Mouse (Mus musculus): Measurements from ENCODE around the gene Apoe. TPM values are rescaled to one million over a fixed set of nuclear protein-coding genes. Genes with fewer than 3 reads are reported as not detected.
A peak's percentile ranks its signal among the peaks of the same experiment; 100 is the strongest.

The Apoe gene
- polyA plus RNA-seq, 1 experiment: 4,561 TPM

- TF ChIP-seq POLR2A (IDR thresholded peaks at IDR 0.05; ENCODE audit: extremely low read depth, insufficient read depth, low read length) (no peak), CTCF (IDR thresholded peaks at IDR 0.05; ENCODE audit: extremely low read depth, insufficient read depth, low read length) (no peak)
- H3K27ac ChIP-seq (ENCODE audit: insufficient read depth, low read length): no peak overlapping the region
- H3K4me1 ChIP-seq (ENCODE audit: control insufficient read depth, insufficient read depth, low read length): no peaks in the 10 kb centered on the region
- no peak overlapping the region for H3K4me3 ChIP-seq (ENCODE audit: insufficient read depth, low read length)
Observed at GRCm38 (mm10) chr7:19740269-19740668, 41.3 kb upstream of the Apoe start.

DNA sequence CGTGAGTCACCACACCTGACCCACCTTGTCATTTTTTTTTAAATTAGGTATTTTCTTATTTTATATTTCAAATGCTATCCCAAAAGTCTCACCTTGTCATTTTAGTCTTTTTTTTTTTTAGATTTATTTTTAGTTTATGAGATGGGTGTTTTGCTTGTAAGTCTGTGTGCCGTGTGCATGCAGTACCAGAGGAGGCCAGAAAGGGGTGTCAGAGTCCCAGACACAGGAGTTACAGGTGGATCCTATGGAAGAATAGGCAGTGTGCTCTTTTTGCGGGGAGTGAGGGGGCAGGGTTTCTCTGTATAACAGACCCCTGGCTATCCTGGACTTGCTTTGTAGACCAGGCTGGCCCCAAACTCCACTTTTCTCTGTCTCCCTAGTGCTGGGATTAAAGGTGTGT lies 39.8 kb upstream of the Apoe start:
- Histone ChIP-seq H3K27ac (ENCODE audit: insufficient read depth, low read length) (no peak overlapping the region), H3K4me1 (ENCODE audit: control insufficient read depth, insufficient read depth, low read length) (no peaks in the 10 kb centered on the region), H3K4me3 (ENCODE audit: insufficient read depth, low read length) (no peak overlapping the region)
- TF ChIP-seq POLR2A (IDR thresholded peaks at IDR 0.05; ENCODE audit: extremely low read depth, insufficient read depth, low read length): no peak
- 0 out of 2 replicates have a peak, but pooled peaks have one; percentile 2 for TF ChIP-seq CTCF (IDR thresholded peaks at IDR 0.05; ENCODE audit: extremely low read depth, insufficient read depth, low read length)

DNA sequence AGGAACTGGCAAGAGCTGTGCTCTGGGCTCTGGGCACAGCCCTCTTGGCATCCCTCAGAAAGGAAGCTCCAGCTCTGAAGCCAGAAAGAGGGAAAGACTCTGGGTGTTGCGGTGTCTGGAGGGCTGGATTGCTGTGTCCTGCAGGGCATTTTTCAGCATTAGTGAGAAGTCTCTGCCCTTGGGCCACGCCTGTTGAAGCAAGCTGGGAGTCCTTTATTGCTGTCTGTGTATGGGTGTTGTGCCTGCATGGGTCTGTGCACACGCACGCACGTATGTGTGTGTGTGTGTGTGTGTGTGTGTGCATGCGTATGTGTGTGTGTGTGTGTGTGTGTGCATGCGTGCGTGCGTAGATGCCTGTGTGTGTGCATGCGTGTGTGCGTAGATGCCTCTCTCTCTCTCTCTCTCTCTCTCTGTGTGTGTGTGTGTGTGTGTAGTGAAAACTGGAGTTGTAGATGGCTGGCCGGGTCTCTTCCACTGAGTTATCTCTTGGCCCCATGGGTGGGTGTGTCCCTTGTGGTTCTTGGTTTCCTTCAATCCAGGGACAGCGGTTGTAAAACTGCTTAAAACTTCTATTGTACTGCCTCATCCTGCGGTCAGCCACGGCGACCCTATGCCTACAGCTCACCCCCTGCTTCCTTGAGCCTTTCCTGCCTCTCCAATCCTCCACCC lies 37.5 kb upstream of the Apoe start:
- Histone ChIP-seq H3K27ac (ENCODE audit: insufficient read depth, low read length) (no peak overlapping the region), H3K4me1 (ENCODE audit: control insufficient read depth, insufficient read depth, low read length) (no peaks in the 10 kb centered on the region), H3K4me3 (ENCODE audit: insufficient read depth, low read length) (no peak overlapping the region)
- TF ChIP-seq CTCF (IDR thresholded peaks at IDR 0.05; ENCODE audit: extremely low read depth, insufficient read depth, low read length) (no peak), POLR2A (IDR thresholded peaks at IDR 0.05; ENCODE audit: extremely low read depth, insufficient read depth, low read length) (no peak)

DNA sequence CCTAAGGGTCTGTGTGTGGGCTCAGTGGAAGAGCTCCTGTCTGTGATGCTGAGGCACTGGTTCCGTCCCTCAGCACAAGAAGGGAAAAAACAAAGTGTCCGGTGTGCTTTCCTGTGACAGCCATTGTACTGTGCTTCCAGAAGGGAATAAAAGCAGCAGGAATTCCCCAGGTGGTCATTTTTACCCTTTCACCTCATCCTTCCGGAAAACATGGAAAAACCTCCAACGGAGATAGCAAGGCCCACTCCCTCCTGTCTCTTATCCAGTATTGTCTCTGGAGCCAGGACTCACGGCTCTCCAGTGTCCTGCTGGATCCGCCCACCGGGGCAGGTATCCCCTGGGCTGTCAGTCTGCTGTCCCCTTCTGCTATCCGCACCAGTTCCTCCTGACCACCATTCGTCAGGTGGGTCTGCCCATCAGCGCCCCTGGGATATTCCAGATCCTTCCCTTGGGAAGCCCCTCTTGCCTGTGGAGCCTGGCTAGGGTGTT lies 35.2 kb upstream of the Apoe start:
- TF ChIP-seq POLR2A (IDR thresholded peaks at IDR 0.05; ENCODE audit: extremely low read depth, insufficient read depth, low read length): no peak
- no peak for TF ChIP-seq CTCF (IDR thresholded peaks at IDR 0.05; ENCODE audit: extremely low read depth, insufficient read depth, low read length)

DNA sequence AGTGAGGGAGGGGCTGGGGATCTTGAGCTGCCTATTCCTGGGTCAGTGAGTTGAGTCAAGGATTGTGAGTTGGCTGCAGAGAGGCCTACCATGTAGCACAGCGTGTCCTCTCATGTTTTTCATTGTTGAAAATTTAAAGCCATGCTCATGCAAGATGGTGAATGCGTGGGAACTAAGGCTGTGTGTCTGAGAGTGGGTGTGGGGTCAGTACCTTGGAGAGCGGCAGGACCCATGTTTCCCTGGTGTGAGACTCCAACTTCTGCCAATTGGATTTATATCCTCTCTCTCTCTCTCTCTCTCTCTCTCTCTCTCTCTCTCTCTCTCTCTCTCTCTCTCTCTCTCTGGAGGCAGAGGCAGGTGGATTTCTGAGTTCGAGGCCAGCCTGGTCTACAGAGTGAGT lies 27.6 kb upstream of the Apoe start:
- Histone ChIP-seq H3K27ac (ENCODE audit: insufficient read depth, low read length) (no peak overlapping the region), H3K4me1 (ENCODE audit: control insufficient read depth, insufficient read depth, low read length) (no peaks in the 10 kb centered on the region), H3K4me3 (ENCODE audit: insufficient read depth, low read length) (no peak overlapping the region)
- TF ChIP-seq CTCF (IDR thresholded peaks at IDR 0.05; ENCODE audit: extremely low read depth, insufficient read depth, low read length): no peak

More for the DNA sequence above, 35.2 kb upstream of the Apoe start:
- Histone ChIP-seq H3K4me1 (ENCODE audit: control insufficient read depth, insufficient read depth, low read length) (no peaks in the 10 kb centered on the region), H3K4me3 (ENCODE audit: insufficient read depth, low read length) (no peak overlapping the region), H3K27ac (ENCODE audit: insufficient read depth, low read length) (no peak overlapping the region)

DNA sequence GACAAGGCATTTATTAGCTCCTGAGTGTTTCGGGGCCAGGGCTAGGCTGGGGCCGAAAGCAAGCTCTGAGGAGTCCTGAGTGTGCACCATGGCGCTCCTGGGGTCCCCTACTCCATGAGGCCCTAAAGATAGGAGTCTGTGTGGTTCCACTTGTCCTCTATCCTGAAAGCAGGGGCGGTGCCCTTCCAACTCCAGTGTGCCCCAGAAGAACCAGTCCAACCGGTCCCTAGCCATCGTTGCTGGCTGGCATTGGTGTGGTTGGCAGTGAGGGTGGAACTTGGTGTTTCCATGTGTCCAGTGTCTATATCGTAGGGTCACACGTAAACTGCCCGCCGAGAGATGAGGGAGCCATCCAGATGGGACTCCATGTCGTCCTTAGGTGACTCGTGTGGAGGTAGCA lies 25.2 kb upstream of the Apoe start:
- no peaks in the 10 kb centered on the region for H3K4me1 ChIP-seq (ENCODE audit: control insufficient read depth, insufficient read depth, low read length)
- no peak overlapping the region for H3K27ac ChIP-seq (ENCODE audit: insufficient read depth, low read length)
- no peak overlapping the region for H3K4me3 ChIP-seq (ENCODE audit: insufficient read depth, low read length)
- TF ChIP-seq POLR2A (IDR thresholded peaks at IDR 0.05; ENCODE audit: extremely low read depth, insufficient read depth, low read length) (no peak), CTCF (IDR thresholded peaks at IDR 0.05; ENCODE audit: extremely low read depth, insufficient read depth, low read length) (no peak)

DNA sequence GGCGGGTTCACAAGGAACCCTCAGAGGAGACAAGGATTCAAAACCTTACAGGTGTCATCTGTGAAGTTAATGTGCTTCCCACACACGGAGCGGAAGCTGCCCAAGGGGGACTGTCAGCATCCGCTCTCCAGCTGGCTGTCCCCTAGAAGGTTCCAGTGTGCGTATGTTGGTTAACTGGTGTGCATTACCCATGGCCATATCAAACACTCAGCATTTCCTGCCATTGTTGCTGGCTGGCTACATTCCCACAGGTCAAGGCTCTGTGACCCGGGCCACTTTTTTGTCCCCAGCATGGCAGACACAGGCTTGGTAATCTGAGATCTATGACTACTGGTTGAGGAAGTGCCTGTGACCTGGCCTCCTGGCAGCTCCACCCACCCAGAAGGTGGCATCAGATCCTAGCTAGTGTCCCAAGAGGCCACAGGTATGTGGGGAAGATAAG lies 23.8 kb upstream of the Apoe start:
- Histone ChIP-seq H3K4me3 (ENCODE audit: insufficient read depth, low read length) (no peak overlapping the region), H3K4me1 (ENCODE audit: control insufficient read depth, insufficient read depth, low read length) (no peaks in the 10 kb centered on the region), H3K27ac (ENCODE audit: insufficient read depth, low read length) (no peak overlapping the region)
- TF ChIP-seq CTCF (IDR thresholded peaks at IDR 0.05; ENCODE audit: extremely low read depth, insufficient read depth, low read length) (no peak), POLR2A (IDR thresholded peaks at IDR 0.05; ENCODE audit: extremely low read depth, insufficient read depth, low read length) (no peak)

DNA sequence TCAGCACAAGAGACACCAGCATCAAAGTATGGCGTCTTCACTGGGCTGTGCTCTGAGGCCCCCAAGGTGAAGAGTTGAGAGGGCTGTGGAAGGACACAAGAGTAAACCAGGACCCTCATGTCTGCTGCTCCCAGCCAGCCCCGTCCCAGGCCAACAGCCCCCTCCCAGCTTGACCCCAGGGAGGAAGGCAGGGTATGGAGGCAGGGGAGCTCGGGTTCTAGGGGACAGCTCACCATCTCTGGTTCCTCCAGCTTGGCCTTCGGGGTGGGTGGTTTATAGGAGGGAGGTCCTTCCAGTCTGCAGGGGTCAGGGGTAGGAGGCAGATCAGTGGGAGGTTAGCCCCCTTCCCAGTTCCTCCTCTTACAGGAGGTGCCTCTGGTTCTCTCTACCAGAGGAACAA lies 20.2 kb upstream of the Apoe start:
- Histone ChIP-seq H3K27ac (ENCODE audit: insufficient read depth, low read length) (no peak overlapping the region), H3K4me1 (ENCODE audit: control insufficient read depth, insufficient read depth, low read length) (no peaks in the 10 kb centered on the region), H3K4me3 (ENCODE audit: insufficient read depth, low read length) (no peak overlapping the region)
- no peak for TF ChIP-seq POLR2A (IDR thresholded peaks at IDR 0.05; ENCODE audit: extremely low read depth, insufficient read depth, low read length)
- TF ChIP-seq CTCF (IDR thresholded peaks at IDR 0.05; ENCODE audit: extremely low read depth, insufficient read depth, low read length): no peak

- TF ChIP-seq POLR2A (IDR thresholded peaks at IDR 0.05; ENCODE audit: extremely low read depth, insufficient read depth, low read length) (no peak), CTCF (IDR thresholded peaks at IDR 0.05; ENCODE audit: extremely low read depth, insufficient read depth, low read length) (no peak)
- Histone ChIP-seq H3K4me1 (ENCODE audit: control insufficient read depth, insufficient read depth, low read length) (no peaks in the 10 kb centered on the region), H3K4me3 (ENCODE audit: insufficient read depth, low read length) (no peak overlapping the region), H3K27ac (ENCODE audit: insufficient read depth, low read length) (no peak overlapping the region)
Observed at GRCm38 (mm10) chr7:19718297-19718952, 19.4 kb upstream of the Apoe start.

GRCm38 (mm10) chr7:19717346-19717745 lies 18.4 kb upstream of the Apoe start:
- H3K27ac ChIP-seq (ENCODE audit: insufficient read depth, low read length): no peak overlapping the region
- H3K4me3 ChIP-seq (ENCODE audit: insufficient read depth, low read length): no peak overlapping the region
- no peaks in the 10 kb centered on the region for H3K4me1 ChIP-seq (ENCODE audit: control insufficient read depth, insufficient read depth, low read length)
- TF ChIP-seq POLR2A (IDR thresholded peaks at IDR 0.05; ENCODE audit: extremely low read depth, insufficient read depth, low read length) (no peak), CTCF (IDR thresholded peaks at IDR 0.05; ENCODE audit: extremely low read depth, insufficient read depth, low read length) (no peak)
